Mouse (Mus musculus) adrenal gland, adult 8-10 months (tissue): ENCODE measurements around the gene Itgam. TPM values are rescaled to one million over a fixed set of nuclear protein-coding genes. Genes with fewer than 3 reads are reported as not detected.
"Not testable (repeated sequence)": the region's sequence is repeated elsewhere in the genome, so short reads cannot be mapped to it uniquely, and the experiment has no call there.

Experiments
- DNase-seq: peaks from one replicate; pipeline ENCODE4 v3.0.0; 2022
- total RNA-seq, 4 experiments: library from RNA; stranded (reverse); gene quantifications; 2 replicates each; pipeline ENCODE4 v1.2.4; 2022

Gene Itgam
- total RNA-seq, 4 experiments from 2014 or later: 5.6 to 6.9 (median 6.4) TPM

GRCm38 (mm10) chr7:128132148-128132547, 69.7 kb downstream of the Itgam start:
- no peak for DNase-seq

GRCm38 (mm10) chr7:128133596-128133995, 71.2 kb downstream of the Itgam start:
- no peak for DNase-seq

- no peak for DNase-seq
These were observed 74.5 kb downstream of the Itgam start for GRCm38 (mm10) chr7:128136927-128137326.

- no peak for DNase-seq
These were observed 77.2 kb downstream of the Itgam start for GRCm38 (mm10) chr7:128139611-128140010.

- no peak for DNase-seq
These were observed 88.5 kb downstream of the Itgam start for GRCm38 (mm10) chr7:128150970-128151369.

- no peak for DNase-seq
These were observed 91.6 kb downstream of the Itgam start, which contains the start of gene Itgad for GRCm38 (mm10) chr7:128154076-128154475. Gene Itgad, plus strand, starts transcription at chr7:128154376.

- no peak for DNase-seq
These were observed 92.5 kb downstream of the Itgam start for GRCm38 (mm10) chr7:128154924-128155323.

GRCm38 (mm10) chr7:128158688-128159354, 96.4 kb downstream of the Itgam start:
- not testable (repeated sequence) for DNase-seq

- no peak for DNase-seq
These were observed 101.6 kb downstream of the Itgam start for GRCm38 (mm10) chr7:128164001-128164400.

GRCm38 (mm10) chr7:128166391-128166790, 104.0 kb downstream of the Itgam start:
- no peak for DNase-seq

Other genes starting within 250 kb of the Itgam start
- gene Stx4a, start 238.3 kb upstream of the Itgam start, total RNA-seq: 100 to 1,000 TPM in 3 of 4 experiments, 10 to 100 TPM in 1; 84.9 to 143 (median 113) TPM
- gene Stx1b, start 238.1 kb upstream of the Itgam start, total RNA-seq: 1 to 10 TPM; 2.9 to 8.5 (median 6.3) TPM
- gene Zfp646, start 186.4 kb upstream of the Itgam start, total RNA-seq: 10 to 100 TPM; 34.2 to 46.2 (median 40.2) TPM
- 10 to 100 TPM in 2 of 4 experiments, 1 to 10 TPM in 2; 8.0 to 15.1 (median 9.2) TPM for gene Zfp668, start 185.8 kb upstream of the Itgam start, total RNA-seq
- 1 to 10 TPM; 1.0 to 2.9 (median 1.6) TPM for gene Prss53, start 171.7 kb upstream of the Itgam start, total RNA-seq
- under 1 TPM in 1 of 4 experiments, not detected in 3; 0.38 TPM for gene Gm21974, start 167.2 kb upstream of the Itgam start, total RNA-seq
- 10 to 100 TPM; 69.6 to 94.3 (median 79.1) TPM for gene Vkorc1, start 167.0 kb upstream of the Itgam start, total RNA-seq
- gene Bckdk, start 158.6 kb upstream of the Itgam start, total RNA-seq: 100 to 1,000 TPM; 108 to 147 (median 120) TPM
- 10 to 100 TPM; 29.0 to 33.4 (median 31.1) TPM for gene Kat8, start 150.1 kb upstream of the Itgam start, total RNA-seq
- gene Prss8, start 132.5 kb upstream of the Itgam start, total RNA-seq: under 1 TPM in 1 of 4 experiments, not detected in 3; 0.16 TPM
- 10 to 100 TPM in 2 of 4 experiments, 1 to 10 TPM in 2; 8.4 to 10.5 (median 9.6) TPM for gene Prss36, start 115.9 kb upstream of the Itgam start, total RNA-seq
- 100 to 1,000 TPM; 106 to 430 (median 307) TPM for gene Fus, start 95.2 kb upstream of the Itgam start, total RNA-seq
- 1 to 10 TPM; 4.0 to 5.8 (median 4.5) TPM for gene Pycard, start 68.8 kb upstream of the Itgam start, total RNA-seq
- under 1 TPM in 3 of 4 experiments, not detected in 1; 0.12 to 0.31 (median 0.24) TPM for gene Trim72, start 58.7 kb upstream of the Itgam start, total RNA-seq
- gene Gm49368, start within 50 bp of the Itgam start, total RNA-seq: under 1 TPM in 1 of 4 experiments, not detected in 3; 0.11 TPM
- 1 to 10 TPM; 1.6 to 9.6 (median 5.1) TPM for gene Itgax, start 66.9 kb downstream of the Itgam start, total RNA-seq
- gene Itgad, start 91.7 kb downstream of the Itgam start, total RNA-seq: under 1 TPM in 2 of 4 experiments, not detected in 2; 0.40 to 0.46 TPM
- gene Cox6a2, start 143.7 kb downstream of the Itgam start, total RNA-seq: 1 to 10 TPM in 2 of 4 experiments, not detected in 2; 4.1 to 5.3 TPM
- 10 to 100 TPM; 23.2 to 30.2 (median 24.4) TPM for gene Armc5, start 174.7 kb downstream of the Itgam start, total RNA-seq
- 10 to 100 TPM in 2 of 4 experiments, 1 to 10 TPM in 2; 8.8 to 11.7 (median 9.9) TPM for gene 9130023H24Rik, start 175.4 kb downstream of the Itgam start, total RNA-seq
- gene Tgfb1i1, start 184.2 kb downstream of the Itgam start, total RNA-seq: 10 to 100 TPM; 17.0 to 24.2 (median 20.5) TPM
- not detected for gene Slc5a2, start 203.0 kb downstream of the Itgam start, total RNA-seq
- 10 to 100 TPM; 33.0 to 64.0 (median 46.6) TPM for gene BC017158, start 235.5 kb downstream of the Itgam start, total RNA-seq